ENCODE assay signal across 25 mouse cellular contexts in genomic region chr14:41017460-41017859, GRCm38 (mm10). TPM values are rescaled to one million over a fixed set of nuclear protein-coding genes. Genes with fewer than 3 reads are reported as not detected.
DNase-seq lines count a peak whose midpoint lies in the region; ATAC-seq and TF ChIP-seq lines count a peak whose summit lies in the region.
"Had no signal": no experiment of that assay in that cellular context is flagged by ENCODE, and none has a peak within 500 bp of the region (broad histone marks: within the 10 kb centered on the region; RNA-seq: fewer than 3 reads in every experiment).

No protein-coding gene starts in this region.

- H3K27me3 ChIP-seq in heart, embryonic 15.5 days = no peaks in the 10 kb centered on the region
- H3K27me3 ChIP-seq in lung, embryonic 15.5 days = no peaks in the 10 kb centered on the region
- no peaks in the 10 kb centered on the region for H3K27me3 ChIP-seq in lung, postnatal 0 days (replicated peaks; ENCODE audit: insufficient read depth, low read length)
- H3K27me3 ChIP-seq in stomach, embryonic 16.5 days (ENCODE audit: control insufficient read depth, insufficient read depth, low read length) = no peaks in the 10 kb centered on the region

- peaks cover 20% of the 10 kb centered on the region for H3K4me1 ChIP-seq in heart, embryonic 15.5 days (replicated peaks)
- H3K4me1 ChIP-seq in lung, embryonic 15.5 days = peaks cover 24% of the 10 kb centered on the region
- no peaks in the 10 kb centered on the region; the same call in 1 of the 2 replicates for H3K4me1 ChIP-seq in lung, postnatal 0 days (ENCODE audit: insufficient read depth, low read depth, low read length)
- H3K4me1 ChIP-seq in stomach, embryonic 16.5 days (ENCODE audit: control insufficient read depth, insufficient read depth, low read length) = 0 out of 2 replicates have a peak, but pooled peaks cover 7% of the 10 kb centered on the region

- peak overlapping the region; percentile 52 for H3K4me2 ChIP-seq in heart, embryonic 15.5 days
- H3K4me2 ChIP-seq in lung, embryonic 15.5 days = no peak overlapping the region; the same call in 1 of the 2 replicates
- no peak overlapping the region for H3K4me2 ChIP-seq in lung, postnatal 0 days (replicated peaks; ENCODE audit: low read depth, low read length)
- H3K4me2 ChIP-seq in stomach, embryonic 16.5 days (ENCODE audit: low read depth, low read length) = no peak overlapping the region

- no peaks in the 10 kb centered on the region for H3K9me3 ChIP-seq in heart, embryonic 15.5 days (replicated peaks)
- no peaks in the 10 kb centered on the region for H3K9me3 ChIP-seq in lung, embryonic 15.5 days
- no peaks in the 10 kb centered on the region for H3K9me3 ChIP-seq in lung, postnatal 0 days (ENCODE audit: low read length)
- no peaks in the 10 kb centered on the region for H3K9me3 ChIP-seq in stomach, embryonic 16.5 days (replicated peaks; ENCODE audit: control insufficient read depth, low read length)

- ATAC-seq in heart, embryonic 15.5 days (replicated peaks; ENCODE audit: insufficient number of reproducible peaks, insufficient read depth, low FRiP score, low read depth) = no peak
- ATAC-seq in lung, embryonic 15.5 days (ENCODE audit: borderline replicate concordance, extremely low read depth, low FRiP score, low TSS enrichment) = no peak
- no peak for ATAC-seq in lung, postnatal 0 days
- ATAC-seq in stomach, embryonic 16.5 days (ENCODE audit: insufficient read depth, low FRiP score) = no peak
- ATAC-seq: forebrain, postnatal 0 days; midbrain, embryonic 16.5 days had no signal

- WGBS in heart, embryonic 15.5 days = 13% methylated on average over 5 of the region's 5 CpGs
- 21% methylated on average over 5 of the region's 5 CpGs for WGBS in lung, embryonic 15.5 days
- 12% methylated on average over 5 of the region's 5 CpGs for WGBS in lung, postnatal 0 days
- WGBS in stomach, embryonic 16.5 days = 34% methylated on average over 5 of the region's 5 CpGs

- no peak for TF ChIP-seq CTCF in lung, postnatal 0 days (IDR thresholded peaks at IDR 0.05)

- DNase-seq in heart, adult 8-10 months (ENCODE audit: low spot score) = no peak
- no peak for DNase-seq in lung, postnatal 0 days (ENCODE audit: low spot score)
- peak; percentile 44 for DNase-seq in NIH3T3 (ENCODE audit: low read depth)
- DNase-seq in urinary bladder, postnatal 10 days (ENCODE audit: low spot score) = no peak
- no peak for DNase-seq in cerebellum, adult 18-20 months
- DNase-seq: adrenal gland, postnatal 25 days; cerebellum, adult 11-12 months; cerebellum, postnatal 25 days; embryo, embryonic 11 days; forebrain, postnatal 0 days; kidney, adult 18-20 months; kidney, postnatal 25 days; lung, postnatal 10 days; right cerebral cortex, postnatal 25 days had no signal

- H3K9ac ChIP-seq in heart, embryonic 15.5 days = no peak overlapping the region
- H3K9ac ChIP-seq in lung, embryonic 15.5 days = no peak overlapping the region
- H3K9ac ChIP-seq in lung, postnatal 0 days (replicated peaks; ENCODE audit: low read depth) = no peak overlapping the region
- H3K9ac ChIP-seq in stomach, embryonic 16.5 days (ENCODE audit: low read length) = no peak overlapping the region
- H3K9ac ChIP-seq: forebrain, postnatal 0 days had no signal

- H3K4me3 ChIP-seq in heart, embryonic 15.5 days = 0 out of 2 replicates have a peak overlapping the region, but pooled peaks have one; percentile 5
- H3K4me3 ChIP-seq in lung, embryonic 15.5 days = no peak overlapping the region
- no peak overlapping the region for H3K4me3 ChIP-seq in lung, postnatal 0 days (ENCODE audit: low read depth, low read length)
- no peak overlapping the region for H3K4me3 ChIP-seq in stomach, embryonic 16.5 days (replicated peaks; ENCODE audit: low read length)

- peak overlapping the region; percentile 53; the same call in 1 of the 2 replicates for H3K27ac ChIP-seq in heart, embryonic 15.5 days
- peak overlapping the region; percentile 12; the same call in 1 of the 2 replicates for H3K27ac ChIP-seq in lung, embryonic 15.5 days
- H3K27ac ChIP-seq in lung, postnatal 0 days (ENCODE audit: low read length) = no peak overlapping the region
- H3K27ac ChIP-seq in stomach, embryonic 16.5 days (ENCODE audit: low read length) = 0 out of 2 replicates have a peak overlapping the region, but pooled peaks have one; percentile 10

- no peaks in the 10 kb centered on the region for H3K36me3 ChIP-seq in heart, embryonic 15.5 days
- no peaks in the 10 kb centered on the region for H3K36me3 ChIP-seq in lung, embryonic 15.5 days
- H3K36me3 ChIP-seq in lung, postnatal 0 days (ENCODE audit: insufficient read depth, low read length) = no peaks in the 10 kb centered on the region
- H3K36me3 ChIP-seq in stomach, embryonic 16.5 days (ENCODE audit: control insufficient read depth, insufficient read depth, low read length) = no peaks in the 10 kb centered on the region

- TF ChIP-seq EP300 in lung, postnatal 0 days (IDR thresholded peaks at IDR 0.05) = no peak

RNA-seq across cellular contexts. Expression of gene Fam213a, which starts 3.9 kb away (rescaled TPM):
- polyA plus RNA-seq in heart, embryonic 15.5 days (2015; fragmentation: Nextera tagmentation; extraction: Ambion mirVana) = 42.9 and 44.8 TPM in 2 replicates
- total RNA-seq in heart, adult 8-10 months (2022) = 10 to 100 TPM; 24.7 to 39.2 (median 28.2) TPM
- 147 and 150 TPM in 2 replicates for polyA plus RNA-seq in lung, embryonic 15.5 days (2015; fragmentation: Nextera tagmentation; extraction: Ambion mirVana)
- polyA plus RNA-seq in lung, postnatal 0 days (2015; fragmentation: Nextera tagmentation; extraction: Ambion mirVana) = 40.6 and 50.1 TPM in 2 replicates
- 42.4 and 45.1 TPM in 2 replicates for polyA plus RNA-seq in stomach, embryonic 16.5 days (2015; fragmentation: Nextera tagmentation; extraction: Ambion mirVana)

RNA-seq across cellular contexts. Expression of gene Tspan14, which starts 50.9 kb away (rescaled TPM):
- 32.7 and 50.9 TPM in 2 replicates for polyA plus RNA-seq in heart, embryonic 15.5 days (2015; fragmentation: Nextera tagmentation; extraction: Ambion mirVana)
- total RNA-seq in heart, adult 8-10 months (2022) = 10 to 100 TPM in 2 of 4 experiments, 1 to 10 TPM in 2; 9.8 to 18.6 (median 10.8) TPM
- polyA plus RNA-seq in lung, embryonic 15.5 days (2015; fragmentation: Nextera tagmentation; extraction: Ambion mirVana) = 99.0 and 101 TPM in 2 replicates
- 77.3 and 84.9 TPM in 2 replicates for polyA plus RNA-seq in lung, postnatal 0 days (2015; fragmentation: Nextera tagmentation; extraction: Ambion mirVana)
- 77.3 and 88.1 TPM in 2 replicates for polyA plus RNA-seq in stomach, embryonic 16.5 days (2015; fragmentation: Nextera tagmentation; extraction: Ambion mirVana)

RNA-seq across cellular contexts. Expression of gene Dydc2, which starts 51.5 kb away (rescaled TPM):
- polyA plus RNA-seq in heart, embryonic 15.5 days (2015; fragmentation: Nextera tagmentation; extraction: Ambion mirVana) = not detected in 2 replicates
- not detected for total RNA-seq in heart, adult 8-10 months (2022)
- 0.40 and 0.56 TPM in 2 replicates for polyA plus RNA-seq in lung, embryonic 15.5 days (2015; fragmentation: Nextera tagmentation; extraction: Ambion mirVana)
- 1.7 and 3.1 TPM in 2 replicates for polyA plus RNA-seq in lung, postnatal 0 days (2015; fragmentation: Nextera tagmentation; extraction: Ambion mirVana)
- polyA plus RNA-seq in stomach, embryonic 16.5 days (2015; fragmentation: Nextera tagmentation; extraction: Ambion mirVana) = not detected in 2 replicates
- total RNA-seq: gastrocnemius, adult 18-20 months; gastrocnemius, postnatal 4 days; liver, adult 2 months; neutrophil, adult 5-6 weeks had no signal
- polyA plus RNA-seq: liver, adult 2 months had no signal

RNA-seq across cellular contexts. Expression of gene Dydc1, which starts 55.3 kb away (rescaled TPM):
- polyA plus RNA-seq in heart, embryonic 15.5 days (2015; fragmentation: Nextera tagmentation; extraction: Ambion mirVana) = not detected in 2 replicates
- total RNA-seq in heart, adult 8-10 months (2022) = not detected
- polyA plus RNA-seq in lung, embryonic 15.5 days (2015; fragmentation: Nextera tagmentation; extraction: Ambion mirVana) = not detected in 2 replicates
- polyA plus RNA-seq in lung, postnatal 0 days (2015; fragmentation: Nextera tagmentation; extraction: Ambion mirVana) = 0.30 and 0.40 TPM in 2 replicates
- not detected in 2 replicates for polyA plus RNA-seq in stomach, embryonic 16.5 days (2015; fragmentation: Nextera tagmentation; extraction: Ambion mirVana)
- total RNA-seq: adrenal gland, postnatal 25 days; forebrain, postnatal 0 days; gastrocnemius, adult 18-20 months; gastrocnemius, postnatal 4 days; layer of hippocampus, adult 8-10 months; left cerebral cortex, adult 18-20 months; left cerebral cortex, postnatal 36 days; liver, adult 2 months; neutrophil, adult 5-6 weeks had no signal
- polyA plus RNA-seq: liver, adult 2 months; midbrain, embryonic 16.5 days had no signal
